Mouse (Mus musculus): ENCODE measurements around the gene Ncs1. TPM values are rescaled to one million over a fixed set of nuclear protein-coding genes. Genes with fewer than 3 reads are reported as not detected.
A peak's percentile ranks its signal among the peaks of the same experiment; 100 is the strongest.

Ncs1 gene
- polyA plus RNA-seq, 1 experiment from 2014 or later = 1.1 TPM

DNA sequence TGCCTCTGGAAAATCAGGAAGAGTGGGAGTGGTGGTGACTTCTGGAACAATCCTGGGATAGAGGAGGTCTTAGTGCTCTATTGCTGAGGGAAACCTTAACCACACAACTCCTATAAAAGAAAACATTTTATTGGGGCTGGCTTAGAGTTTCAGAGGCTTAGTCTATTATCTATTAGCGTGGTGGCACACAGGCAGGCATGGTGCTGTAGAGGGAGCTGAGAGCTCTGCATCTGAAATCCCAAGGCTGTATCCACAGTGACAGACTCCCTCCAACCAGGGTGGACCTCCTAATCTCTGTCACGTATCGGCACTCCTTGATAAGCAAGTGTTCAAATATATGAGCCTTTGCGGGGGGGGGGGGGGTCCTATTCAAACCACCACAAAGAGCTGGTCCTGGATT lies 53.2 kb downstream of the Ncs1 start:
- Histone ChIP-seq H3K36me3 (ENCODE audit: control insufficient read depth, insufficient read depth) (no peaks in the 10 kb centered on the region), H3K4me3 (ENCODE audit: low read depth, low read length) (no peak overlapping the region), H3K27ac (ENCODE audit: low read length) (no peak overlapping the region), H3K27me3 (ENCODE audit: control insufficient read depth, insufficient read depth, low read depth, low read length) (no peaks in the 10 kb centered on the region), H3K4me1 (ENCODE audit: control insufficient read depth, low read depth, low read length) (peaks cover 7% of the 10 kb centered on the region), H3K9me3 (replicated peaks; ENCODE audit: control insufficient read depth, low read length) (no peaks in the 10 kb centered on the region), H3K4me2 (ENCODE audit: low read depth, low read length) (peak overlapping the region; percentile 58; the same call in 1 of the 2 replicates), H3K9ac (ENCODE audit: low read depth, low read length) (no peak overlapping the region)
- ATAC-seq (ENCODE audit: low read depth) = no peak
- 21% methylated on average over 4 of the region's 4 CpGs for WGBS (ENCODE audit: insufficient replicate concordance)

- Histone ChIP-seq H3K4me1 (ENCODE audit: control insufficient read depth, low read depth, low read length) (peaks cover 7% of the 10 kb centered on the region), H3K4me3 (ENCODE audit: low read depth, low read length) (no peak overlapping the region), H3K9ac (ENCODE audit: low read depth, low read length) (no peak overlapping the region), H3K27ac (ENCODE audit: low read length) (no peak overlapping the region), H3K27me3 (ENCODE audit: control insufficient read depth, insufficient read depth, low read depth, low read length) (no peaks in the 10 kb centered on the region), H3K36me3 (ENCODE audit: control insufficient read depth, insufficient read depth) (no peaks in the 10 kb centered on the region), H3K9me3 (replicated peaks; ENCODE audit: control insufficient read depth, low read length) (no peaks in the 10 kb centered on the region), H3K4me2 (ENCODE audit: low read depth, low read length) (no peak overlapping the region)
- 22% methylated on average over 4 of the region's 4 CpGs for WGBS (ENCODE audit: insufficient replicate concordance)
- no peak for ATAC-seq (ENCODE audit: low read depth)
These were observed 53.6 kb downstream of the Ncs1 start for GRCm38 (mm10) chr2:31299266-31299665.

DNA sequence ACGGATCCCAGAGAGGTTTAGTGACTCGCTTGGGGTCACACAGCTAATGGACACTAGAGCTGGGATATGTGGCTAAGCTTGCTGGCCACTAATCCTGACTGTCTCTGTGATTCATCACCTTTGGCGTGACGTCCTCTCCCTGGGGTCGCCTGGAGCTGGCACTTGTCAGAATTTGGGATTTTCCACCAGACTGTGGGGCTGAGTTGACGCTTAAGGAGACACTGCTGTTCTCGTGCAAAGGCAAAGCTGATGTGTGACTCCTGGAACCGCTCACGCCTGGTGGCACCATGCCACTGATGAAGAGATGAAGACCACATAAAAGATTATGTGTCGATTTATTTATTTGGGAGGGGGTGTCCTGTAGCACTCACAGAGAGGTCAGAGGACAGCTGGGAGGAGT lies 54.4 kb downstream of the Ncs1 start:
- Histone ChIP-seq H3K9ac (ENCODE audit: low read depth, low read length) (no peak overlapping the region), H3K27me3 (ENCODE audit: control insufficient read depth, insufficient read depth, low read depth, low read length) (no peaks in the 10 kb centered on the region), H3K4me2 (ENCODE audit: low read depth, low read length) (no peak overlapping the region), H3K4me3 (ENCODE audit: low read depth, low read length) (no peak overlapping the region), H3K27ac (ENCODE audit: low read length) (no peak overlapping the region), H3K9me3 (replicated peaks; ENCODE audit: control insufficient read depth, low read length) (no peaks in the 10 kb centered on the region), H3K36me3 (ENCODE audit: control insufficient read depth, insufficient read depth) (no peaks in the 10 kb centered on the region), H3K4me1 (ENCODE audit: control insufficient read depth, low read depth, low read length) (peaks cover 7% of the 10 kb centered on the region)
- WGBS (ENCODE audit: insufficient replicate concordance) = 62% methylated on average over 10 of the region's 10 CpGs
- no peak for ATAC-seq (ENCODE audit: low read depth)

DNA sequence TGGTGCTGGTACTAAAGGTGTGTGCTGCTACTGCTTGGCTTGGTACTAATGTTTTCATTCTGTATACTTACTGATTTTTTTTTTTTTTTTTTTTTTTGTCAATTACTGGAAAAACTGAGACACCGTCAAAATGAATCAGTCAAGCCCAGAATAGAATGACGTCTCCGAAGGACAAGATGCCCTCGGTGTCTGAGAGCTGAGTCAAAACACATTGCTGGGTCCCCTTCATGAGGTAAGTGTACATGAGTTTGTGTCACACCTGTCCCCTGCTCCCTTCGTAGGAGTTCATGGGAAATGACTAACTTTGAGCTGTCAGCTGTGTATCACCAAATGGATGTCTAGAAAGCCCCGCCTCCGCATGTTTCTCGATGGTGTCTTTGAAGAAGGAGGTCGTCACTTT lies 57.6 kb downstream of the Ncs1 start:
- peaks cover 7% of the 10 kb centered on the region for H3K4me1 ChIP-seq (ENCODE audit: control insufficient read depth, low read depth, low read length)
- no peaks in the 10 kb centered on the region for H3K27me3 ChIP-seq (ENCODE audit: control insufficient read depth, insufficient read depth, low read depth, low read length)
- no peak overlapping the region for H3K4me2 ChIP-seq (ENCODE audit: low read depth, low read length)
- H3K36me3 ChIP-seq (ENCODE audit: control insufficient read depth, insufficient read depth) = no peaks in the 10 kb centered on the region
- no peak overlapping the region for H3K9ac ChIP-seq (ENCODE audit: low read depth, low read length)
- H3K4me3 ChIP-seq (ENCODE audit: low read depth, low read length) = no peak overlapping the region
- WGBS (ENCODE audit: insufficient replicate concordance) = 62% methylated on average over 9 of the region's 9 CpGs
- H3K9me3 ChIP-seq (replicated peaks; ENCODE audit: control insufficient read depth, low read length) = no peaks in the 10 kb centered on the region
- H3K27ac ChIP-seq (ENCODE audit: low read length) = no peak overlapping the region
- no peak for ATAC-seq (ENCODE audit: low read depth)

DNA sequence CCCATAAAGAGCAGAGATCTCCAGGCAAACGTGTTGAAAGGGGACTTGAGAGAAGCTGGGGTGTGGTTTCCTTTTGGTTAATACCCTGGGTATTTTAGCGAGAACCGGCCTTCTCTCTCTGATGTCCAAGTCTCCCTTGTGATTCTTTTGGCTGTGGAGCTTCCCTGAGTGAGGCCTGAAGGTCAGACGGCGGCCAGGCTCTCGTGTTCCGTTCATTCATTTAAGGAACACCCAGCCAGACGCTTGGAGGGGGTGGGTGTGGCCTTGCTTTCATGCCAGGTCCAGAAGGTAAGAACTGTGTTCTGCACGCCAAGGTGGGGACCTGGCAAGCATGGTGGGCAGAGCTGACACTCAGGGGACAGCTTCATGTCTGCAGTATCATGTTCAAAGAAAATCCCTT lies 58.6 kb downstream of the Ncs1 start:
- Histone ChIP-seq H3K4me2 (ENCODE audit: low read depth, low read length) (no peak overlapping the region), H3K27me3 (ENCODE audit: control insufficient read depth, insufficient read depth, low read depth, low read length) (no peaks in the 10 kb centered on the region), H3K4me3 (ENCODE audit: low read depth, low read length) (no peak overlapping the region), H3K27ac (ENCODE audit: low read length) (no peak overlapping the region), H3K9me3 (replicated peaks; ENCODE audit: control insufficient read depth, low read length) (no peaks in the 10 kb centered on the region), H3K9ac (ENCODE audit: low read depth, low read length) (no peak overlapping the region), H3K4me1 (ENCODE audit: control insufficient read depth, low read depth, low read length) (no peaks in the 10 kb centered on the region), H3K36me3 (ENCODE audit: control insufficient read depth, insufficient read depth) (no peaks in the 10 kb centered on the region)
- 64% methylated on average over 9 of the region's 9 CpGs for WGBS (ENCODE audit: insufficient replicate concordance)
- ATAC-seq (ENCODE audit: low read depth) = no peak

DNA sequence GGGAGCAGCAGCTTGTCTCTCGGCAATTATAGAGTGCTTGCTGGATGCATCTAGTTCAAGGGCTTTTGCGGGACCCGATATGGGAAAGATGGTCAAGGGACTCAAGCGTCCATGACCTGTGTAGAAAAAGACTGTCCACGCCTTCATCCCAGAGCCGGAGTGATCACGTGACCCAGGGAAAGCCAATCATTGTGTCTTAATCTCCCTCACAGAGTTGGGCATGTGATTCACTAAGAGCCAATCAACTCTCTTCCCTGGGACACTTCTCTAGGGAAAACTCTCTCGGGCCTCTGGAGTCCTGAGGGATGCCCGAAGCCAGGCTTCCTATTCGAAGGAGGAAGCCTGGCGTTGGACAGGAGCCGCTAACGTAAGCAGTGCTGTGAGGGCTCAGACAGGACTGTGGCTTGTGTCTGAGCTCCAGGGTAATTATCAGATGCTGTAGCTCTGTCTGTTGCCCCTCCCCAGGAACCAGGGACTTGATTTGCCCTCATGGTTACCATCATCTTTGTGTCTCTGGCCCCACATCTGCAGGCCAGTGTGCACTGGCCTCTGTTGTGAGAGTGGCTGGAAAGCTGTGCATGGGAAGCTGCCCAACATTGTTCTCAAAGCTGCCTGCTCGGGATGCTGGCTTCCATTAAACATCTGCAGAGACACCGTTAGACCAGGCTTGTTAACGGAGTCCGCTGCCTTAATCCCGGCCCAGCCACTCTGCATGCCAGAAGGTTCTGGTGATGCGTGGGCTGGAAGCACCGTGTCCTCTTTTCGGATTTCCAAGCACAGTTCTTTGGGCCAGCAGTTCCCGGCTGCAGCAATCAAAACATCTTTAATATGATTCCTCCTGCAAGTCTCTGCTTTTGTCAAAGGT lies 59.4 kb downstream of the Ncs1 start:
- no peak for ATAC-seq (ENCODE audit: low read depth)
- no peaks in the 10 kb centered on the region for H3K27me3 ChIP-seq (ENCODE audit: control insufficient read depth, insufficient read depth, low read depth, low read length)
- no peaks in the 10 kb centered on the region for H3K9me3 ChIP-seq (replicated peaks; ENCODE audit: control insufficient read depth, low read length)
- no peak overlapping the region for H3K4me2 ChIP-seq (ENCODE audit: low read depth, low read length)
- no peak overlapping the region for H3K27ac ChIP-seq (ENCODE audit: low read length)
- no peaks in the 10 kb centered on the region for H3K36me3 ChIP-seq (ENCODE audit: control insufficient read depth, insufficient read depth)
- H3K4me1 ChIP-seq (ENCODE audit: control insufficient read depth, low read depth, low read length) = no peaks in the 10 kb centered on the region
- no peak overlapping the region for H3K9ac ChIP-seq (ENCODE audit: low read depth, low read length)
- no peak overlapping the region for H3K4me3 ChIP-seq (ENCODE audit: low read depth, low read length)
- WGBS (ENCODE audit: insufficient replicate concordance) = 66% methylated on average over 22 of the region's 22 CpGs

DNA sequence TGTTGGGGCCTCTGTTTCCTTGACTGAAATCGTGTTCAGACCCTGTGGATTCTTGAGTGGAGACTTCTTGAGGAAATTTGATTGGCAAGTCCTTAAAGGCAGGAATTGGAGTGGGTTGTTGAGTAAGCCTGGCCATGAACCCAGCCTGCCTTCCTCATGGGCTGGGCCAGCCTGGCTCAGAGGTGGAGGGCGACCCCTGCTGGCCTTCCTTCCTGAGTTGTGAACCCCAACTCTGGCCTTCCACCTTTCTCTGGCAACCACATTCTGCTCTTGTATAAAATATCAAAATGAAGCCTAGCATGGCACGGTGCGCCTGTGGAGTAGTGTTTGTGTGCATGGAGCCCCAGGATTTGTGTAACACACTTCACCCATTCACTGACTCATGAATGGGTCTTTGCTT lies 60.1 kb downstream of the Ncs1 start:
- 36% methylated on average over 4 of the region's 4 CpGs for WGBS (ENCODE audit: insufficient replicate concordance)

GRCm38 (mm10) chr2:31308257-31308656 lies 62.6 kb downstream of the Ncs1 start:
- no peaks in the 10 kb centered on the region for H3K36me3 ChIP-seq (ENCODE audit: control insufficient read depth, insufficient read depth)
- ATAC-seq (ENCODE audit: low read depth) = no peak
- H3K27ac ChIP-seq (ENCODE audit: low read length) = no peak overlapping the region
- H3K4me3 ChIP-seq (ENCODE audit: low read depth, low read length) = no peak overlapping the region
- 35% methylated on average over 4 of the region's 4 CpGs for WGBS (ENCODE audit: insufficient replicate concordance)
- no peak overlapping the region for H3K9ac ChIP-seq (ENCODE audit: low read depth, low read length)
- no peaks in the 10 kb centered on the region for H3K4me1 ChIP-seq (ENCODE audit: control insufficient read depth, low read depth, low read length)
- H3K27me3 ChIP-seq (ENCODE audit: control insufficient read depth, insufficient read depth, low read depth, low read length) = peaks cover 5% of the 10 kb centered on the region
- no peaks in the 10 kb centered on the region for H3K9me3 ChIP-seq (replicated peaks; ENCODE audit: control insufficient read depth, low read length)
- no peak overlapping the region for H3K4me2 ChIP-seq (ENCODE audit: low read depth, low read length)

More for the DNA sequence above, 60.1 kb downstream of the Ncs1 start:
- Histone ChIP-seq H3K9ac (ENCODE audit: low read depth, low read length) (no peak overlapping the region), H3K27me3 (ENCODE audit: control insufficient read depth, insufficient read depth, low read depth, low read length) (no peaks in the 10 kb centered on the region), H3K9me3 (replicated peaks; ENCODE audit: control insufficient read depth, low read length) (no peaks in the 10 kb centered on the region), H3K36me3 (ENCODE audit: control insufficient read depth, insufficient read depth) (no peaks in the 10 kb centered on the region), H3K4me2 (ENCODE audit: low read depth, low read length) (no peak overlapping the region), H3K4me1 (ENCODE audit: control insufficient read depth, low read depth, low read length) (no peaks in the 10 kb centered on the region), H3K4me3 (ENCODE audit: low read depth, low read length) (no peak overlapping the region), H3K27ac (ENCODE audit: low read length) (no peak overlapping the region)
- ATAC-seq (ENCODE audit: low read depth) = no peak

DNA sequence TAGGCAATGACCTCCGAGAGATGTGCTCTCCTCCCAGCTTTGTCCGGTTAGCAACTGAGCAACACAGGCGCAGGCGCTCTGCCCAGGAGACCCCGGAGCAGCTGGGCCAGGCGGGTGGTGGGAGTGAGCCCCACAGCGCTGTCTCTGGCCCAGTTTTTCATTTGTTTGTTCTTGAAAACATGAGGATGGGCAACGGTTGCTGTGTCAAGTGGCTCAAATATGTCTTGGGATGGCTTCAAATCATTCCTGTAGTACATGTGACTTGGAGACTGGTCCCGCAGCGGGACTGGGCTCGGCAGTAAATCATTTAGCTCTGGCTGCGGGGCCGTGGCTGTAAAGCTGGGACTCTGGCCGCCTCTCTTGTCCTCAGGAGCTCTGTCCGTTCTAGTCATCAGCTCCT lies 63.9 kb downstream of the Ncs1 start:
- 55% methylated on average over 15 of the region's 15 CpGs for WGBS (ENCODE audit: insufficient replicate concordance)
- no peaks in the 10 kb centered on the region for H3K4me1 ChIP-seq (ENCODE audit: control insufficient read depth, low read depth, low read length)
- H3K9ac ChIP-seq (ENCODE audit: low read depth, low read length) = no peak overlapping the region
- no peaks in the 10 kb centered on the region for H3K36me3 ChIP-seq (ENCODE audit: control insufficient read depth, insufficient read depth)
- no peaks in the 10 kb centered on the region for H3K9me3 ChIP-seq (replicated peaks; ENCODE audit: control insufficient read depth, low read length)
- no peak overlapping the region for H3K4me3 ChIP-seq (ENCODE audit: low read depth, low read length)
- no peak overlapping the region for H3K27ac ChIP-seq (ENCODE audit: low read length)
- peaks cover 18% of the 10 kb centered on the region for H3K27me3 ChIP-seq (ENCODE audit: control insufficient read depth, insufficient read depth, low read depth, low read length)
- ATAC-seq (ENCODE audit: low read depth) = no peak
- H3K4me2 ChIP-seq (ENCODE audit: low read depth, low read length) = no peak overlapping the region
